Mouse (Mus musculus) cortical plate, adult 2 months (tissue): ENCODE measurements around the gene Specc1.

Experiments
- CTCF ChIP-seq: fragments of 200-500 bp; IDR thresholded peaks from 2 replicates; pipeline ENCODE4 v1.5.1; 2011; ENCODE audit warnings: mild to moderate bottlenecking, control low read depth, low read length; ENCODE audit not compliant: insufficient read depth; ENCODE audit errors: extremely low read depth
- POLR2A ChIP-seq: fragments of 200-500 bp; IDR thresholded peaks from 2 replicates; pipeline ENCODE4 v1.6.1; 2011; ENCODE audit warnings: mild to moderate bottlenecking, low read length, control low read depth; ENCODE audit not compliant: insufficient read depth; ENCODE audit errors: extremely low read depth

- no peak for TF ChIP-seq CTCF
- TF ChIP-seq POLR2A: no peak
Observed at GRCm38 (mm10) chr11:61968875-61969274, 12.3 kb downstream of the Specc1 start.
